Mouse (Mus musculus): ENCODE results near the gene Hdac9.

The Hdac9 gene

GRCm38 (mm10) chr12:34497702-34498101 lies 419.2 kb downstream of the Hdac9 start:
- in situ Hi-C loops (cut with MboI, MseI) = no loop called here

GRCm38 (mm10) chr12:34495940-34496339 lies 421.0 kb downstream of the Hdac9 start:
- in situ Hi-C loops (cut with MboI, MseI) = no loop called here

GRCm38 (mm10) chr12:34489629-34490028 lies 427.3 kb downstream of the Hdac9 start:
- in situ Hi-C loops (cut with MboI, MseI) = no loop called here

- in situ Hi-C loops (cut with MboI, MseI) = no loop called here
Measured at GRCm38 (mm10) chr12:34487666-34488065, 429.2 kb downstream of the Hdac9 start.

- in situ Hi-C loops (cut with MboI, MseI) = no loop called here
Measured at GRCm38 (mm10) chr12:34487021-34487420, 429.9 kb downstream of the Hdac9 start.

- in situ Hi-C loops (cut with MboI, MseI) = no loop called here
Measured at GRCm38 (mm10) chr12:34486016-34486415, 430.9 kb downstream of the Hdac9 start.

GRCm38 (mm10) chr12:34481702-34482101 lies 435.2 kb downstream of the Hdac9 start:
- in situ Hi-C loops (cut with MboI, MseI) = no loop called here

- in situ Hi-C loops (cut with MboI, MseI) = no loop called here
Measured at GRCm38 (mm10) chr12:34472949-34473651, 443.8 kb downstream of the Hdac9 start.

GRCm38 (mm10) chr12:34472542-34472941 lies 444.4 kb downstream of the Hdac9 start:
- in situ Hi-C loops (cut with MboI, MseI) = no loop called here

GRCm38 (mm10) chr12:34461728-34462127 lies 455.2 kb downstream of the Hdac9 start:
- in situ Hi-C loops (cut with MboI, MseI) = no loop called here

GRCm38 (mm10) chr12:34452643-34453042 lies 464.3 kb downstream of the Hdac9 start:
- in situ Hi-C loops (cut with MboI, MseI) = no loop called here

- in situ Hi-C loops (cut with MboI, MseI) = no loop called here
Measured at GRCm38 (mm10) chr12:34451198-34451597, 465.7 kb downstream of the Hdac9 start.

- in situ Hi-C loops (cut with MboI, MseI) = loop anchor here (10.0 to 25.0 kb wide), 3 partner anchors 210 to 957 kb away; no protein-coding TSS in a partner anchor
Measured at GRCm38 (mm10) chr12:34444724-34445123, 472.2 kb downstream of the Hdac9 start.

GRCm38 (mm10) chr12:34440930-34441329 lies 476.0 kb downstream of the Hdac9 start:
- in situ Hi-C loops (cut with MboI, MseI) = loop anchor here (10.0 to 25.0 kb wide), 3 partner anchors 214 to 954 kb away; no protein-coding TSS in a partner anchor

- in situ Hi-C loops (cut with MboI, MseI) = loop anchor here (25.0 kb wide), 1 partner anchor 946 kb away; no protein-coding TSS in a partner anchor
Measured at GRCm38 (mm10) chr12:34432919-34433318, 484.0 kb downstream of the Hdac9 start.

- in situ Hi-C loops (cut with MboI, MseI) = loop anchor here (25.0 kb wide), 1 partner anchor 945 kb away; no protein-coding TSS in a partner anchor
Measured at GRCm38 (mm10) chr12:34432461-34432860, 484.4 kb downstream of the Hdac9 start.

- in situ Hi-C loops (cut with MboI, MseI) = loop anchor here (25.0 kb wide), 1 partner anchor 945 kb away; no protein-coding TSS in a partner anchor
Measured at GRCm38 (mm10) chr12:34431832-34432231, 485.1 kb downstream of the Hdac9 start.

GRCm38 (mm10) chr12:34425468-34425867 lies 491.4 kb downstream of the Hdac9 start:
- in situ Hi-C loops (cut with MboI, MseI) = loop anchor here (25.0 kb wide), 1 partner anchor 938 kb away; no protein-coding TSS in a partner anchor

- in situ Hi-C loops (cut with MboI, MseI) = no loop called here
Measured at GRCm38 (mm10) chr12:34408139-34408538, 508.8 kb downstream of the Hdac9 start.

- in situ Hi-C loops (cut with MboI, MseI) = no loop called here
Measured at GRCm38 (mm10) chr12:34407143-34407542, 509.8 kb downstream of the Hdac9 start.

- in situ Hi-C loops (cut with MboI, MseI) = no loop called here
Measured at GRCm38 (mm10) chr12:34402065-34402464, 514.8 kb downstream of the Hdac9 start.

- in situ Hi-C loops (cut with MboI, MseI) = no loop called here
Measured at GRCm38 (mm10) chr12:34398611-34399010, 518.3 kb downstream of the Hdac9 start.

- in situ Hi-C loops (cut with MboI, MseI) = no loop called here
Measured at GRCm38 (mm10) chr12:34394342-34394741, 522.6 kb downstream of the Hdac9 start.
